Mouse (Mus musculus) stomach, postnatal 0 days (tissue): ENCODE data around the gene Unc119.

ENCODE experiments used
- CTCF ChIP-seq: IDR thresholded peaks from 2 replicates; pipeline ENCODE4 v1.5.1; 2016; ENCODE audit warnings: antibody characterized with exemption, low read depth, mild to moderate bottlenecking, moderate library complexity
- EP300 ChIP-seq: optimal IDR thresholded peaks from 2 replicates; pipeline ENCODE3; 2016; ENCODE audit warnings: antibody characterized with exemption

GRCm38 (mm10) chr11:78313662-78314061 lies 29.6 kb upstream of the Unc119 start:
- TF ChIP-seq CTCF (no peak), EP300 (no peak)
